ENCODE assay signal across 18 mouse cellular contexts in genomic region chr4:32868858-32869257, GRCm38 (mm10).
DNase-seq lines count a peak whose midpoint lies in the region; ATAC-seq and TF ChIP-seq lines count a peak whose summit lies in the region.
"Had no signal": no experiment of that assay in that cellular context is flagged by ENCODE, and none has a peak within 500 bp of the region (broad histone marks: within the 10 kb centered on the region; RNA-seq: fewer than 3 reads in every experiment).

No protein-coding gene starts in this region.

- DNase-seq in heart, embryonic 10.5 days (ENCODE audit: low spot score) = no peak
- DNase-seq in heart, adult 9 months (ENCODE audit: low spot score in 2 of 2) = no peak
- no peak for DNase-seq in midbrain, postnatal 0 days (ENCODE audit: low spot score)
- no peak for DNase-seq in midbrain, embryonic 11.5 days (ENCODE audit: low spot score, missing footprints)
- DNase-seq in induced T-regulatory cell, adult 2 months (ENCODE audit: low read depth) = peak; percentile 49
- no peak for DNase-seq in testis, postnatal 14 days (ENCODE audit: low spot score)
- DNase-seq in ovary, postnatal 14 days (ENCODE audit: low spot score) = no peak
- DNase-seq: adrenal gland, postnatal 14 days; cerebellum, postnatal 25 days; gastrocnemius, adult 2 months; kidney, postnatal 10 days; layer of hippocampus, adult 9-11 months; left cerebral cortex, postnatal 4 days had no signal

- no peak for TF ChIP-seq CTCF in midbrain, postnatal 0 days (IDR thresholded peaks at IDR 0.05)

- H3K4me3 ChIP-seq in heart, embryonic 10.5 days = peak overlapping the region; percentile 31; the same call in 1 of the 2 replicates
- no peak overlapping the region for H3K4me3 ChIP-seq in midbrain, postnatal 0 days (ENCODE audit: low read depth, low read length)
- no peak overlapping the region for H3K4me3 ChIP-seq in midbrain, embryonic 11.5 days (ENCODE audit: low read depth, low read length)
- H3K4me3 ChIP-seq: embryonic facial prominence, embryonic 12.5 days; forebrain, embryonic 13.5 days; gastrocnemius, adult 2 months; intestine, embryonic 15.5 days; lung, embryonic 15.5 days had no signal

- H3K9me3 ChIP-seq in heart, embryonic 10.5 days = no peaks in the 10 kb centered on the region
- H3K9me3 ChIP-seq in midbrain, postnatal 0 days (ENCODE audit: low read length) = no peaks in the 10 kb centered on the region
- no peaks in the 10 kb centered on the region for H3K9me3 ChIP-seq in midbrain, embryonic 11.5 days (ENCODE audit: control insufficient read depth, low read length)
- H3K9me3 ChIP-seq: embryonic facial prominence, embryonic 12.5 days; forebrain, embryonic 13.5 days; intestine, embryonic 15.5 days; lung, embryonic 15.5 days had no signal

- H3K27me3 ChIP-seq in heart, embryonic 10.5 days (ENCODE audit: insufficient read depth, poor library complexity, severe bottlenecking) = peaks cover 7% of the 10 kb centered on the region; the same call in 1 of the 2 replicates
- H3K27me3 ChIP-seq in midbrain, postnatal 0 days (ENCODE audit: insufficient read depth, low read length) = no peaks in the 10 kb centered on the region
- no peaks in the 10 kb centered on the region for H3K27me3 ChIP-seq in midbrain, embryonic 11.5 days (ENCODE audit: control insufficient read depth, insufficient read depth, low read length)
- H3K27me3 ChIP-seq: embryonic facial prominence, embryonic 12.5 days; forebrain, embryonic 13.5 days; intestine, embryonic 15.5 days had no signal

- H3K36me3 ChIP-seq in heart, embryonic 10.5 days = no peaks in the 10 kb centered on the region
- no peaks in the 10 kb centered on the region for H3K36me3 ChIP-seq in midbrain, postnatal 0 days (ENCODE audit: insufficient read depth, low read length)
- H3K36me3 ChIP-seq in midbrain, embryonic 11.5 days (ENCODE audit: control insufficient read depth, insufficient read depth, low read length) = no peaks in the 10 kb centered on the region
- H3K36me3 ChIP-seq: embryonic facial prominence, embryonic 12.5 days; intestine, embryonic 15.5 days; lung, embryonic 15.5 days had no signal

- H3K4me2 ChIP-seq in midbrain, postnatal 0 days (ENCODE audit: low read depth, low read length, poor library complexity, severe bottlenecking) = no peak overlapping the region
- H3K4me2 ChIP-seq in midbrain, embryonic 11.5 days = no peak overlapping the region
- H3K4me2 ChIP-seq: embryonic facial prominence, embryonic 12.5 days; forebrain, embryonic 13.5 days; intestine, embryonic 15.5 days; lung, embryonic 15.5 days had no signal

- 10% methylated on average over 8 of the region's 8 CpGs for WGBS in heart, embryonic 10.5 days
- WGBS in midbrain, postnatal 0 days = 83% methylated on average over 8 of the region's 8 CpGs
- WGBS in midbrain, embryonic 11.5 days = 84% methylated on average over 8 of the region's 8 CpGs

- no peak overlapping the region for H3K9ac ChIP-seq in midbrain, postnatal 0 days (replicated peaks; ENCODE audit: low read length, poor library complexity, severe bottlenecking)
- H3K9ac ChIP-seq in midbrain, embryonic 11.5 days (ENCODE audit: low read length) = no peak overlapping the region
- H3K9ac ChIP-seq: embryonic facial prominence, embryonic 12.5 days; forebrain, embryonic 13.5 days; intestine, embryonic 15.5 days; lung, embryonic 15.5 days had no signal

- ATAC-seq in midbrain, postnatal 0 days (ENCODE audit: low FRiP score) = no peak
- no peak for ATAC-seq in midbrain, embryonic 11.5 days (ENCODE audit: low FRiP score)
- ATAC-seq in megakaryocyte progenitor cell, adult 5-6 weeks (replicated peaks; ENCODE audit: poor library complexity) = peak; percentile 60
- ATAC-seq: forebrain, embryonic 13.5 days; intestine, embryonic 15.5 days had no signal

- H3K4me1 ChIP-seq in heart, embryonic 10.5 days = peaks cover 36% of the 10 kb centered on the region
- H3K4me1 ChIP-seq in midbrain, postnatal 0 days (ENCODE audit: insufficient read depth, low read length) = no peaks in the 10 kb centered on the region
- peaks cover 10% of the 10 kb centered on the region for H3K4me1 ChIP-seq in midbrain, embryonic 11.5 days (ENCODE audit: control insufficient read depth, insufficient read depth, low read length)
- H3K4me1 ChIP-seq: lung, embryonic 15.5 days had no signal

- no peak overlapping the region for H3K27ac ChIP-seq in heart, embryonic 10.5 days
- 0 out of 2 replicates have a peak overlapping the region, but pooled peaks have one; percentile 12 for H3K27ac ChIP-seq in midbrain, postnatal 0 days (ENCODE audit: low read depth, low read length)
- H3K27ac ChIP-seq in midbrain, embryonic 11.5 days (ENCODE audit: low read depth, low read length) = no peak overlapping the region
- H3K27ac ChIP-seq: embryonic facial prominence, embryonic 12.5 days; forebrain, embryonic 13.5 days; gastrocnemius, adult 2 months; intestine, embryonic 15.5 days; lung, embryonic 15.5 days had no signal
